Mouse (Mus musculus) CH12.LX (cell line): ENCODE data around the gene C3. TPM values are rescaled to one million over a fixed set of nuclear protein-coding genes. Genes with fewer than 3 reads are reported as not detected.

Experiments
- DNase-seq: peaks from one replicate; pipeline ENCODE4 v3.0.0-alpha.2; 2013; ENCODE audit errors: extremely low read depth
- H3K27ac ChIP-seq: 2 replicates; pipeline ENCODE4 v1.5.1; 2012; ENCODE audit warnings: low read depth, mild to moderate bottlenecking, control low read depth, moderate library complexity; ENCODE audit not compliant: insufficient read depth
- H3K27me3 ChIP-seq: replicated peaks from 2 replicates; pipeline ENCODE3; 2012; ENCODE audit warnings: inconsistent platforms
- H3K36me3 ChIP-seq, 2 experiments: replicated peaks in 1 of 2; 2 replicates each; pipeline versions ENCODE3 to v1.6.1; 2012; ENCODE audit warnings: inconsistent platforms in 1 of 2, low read length in 1 of 2, mild to moderate bottlenecking in 1 of 2, mixed read lengths in 1 of 2, moderate library complexity in 1 of 2; ENCODE audit not compliant: control insufficient read depth in 1 of 2, insufficient read depth in 1 of 2
- H3K4me1 ChIP-seq, 2 experiments: 2 replicates each; pipeline ENCODE4 v1.6.1; 2012; ENCODE audit warnings: inconsistent platforms in 1 of 2, moderate library complexity in 1 of 2; ENCODE audit not compliant: insufficient read depth in 2 of 2, control insufficient read depth in 1 of 2
- H3K4me2 ChIP-seq: 2 replicates; pipeline ENCODE4 v1.6.1; 2012; ENCODE audit warnings: low read depth, mild to moderate bottlenecking, control low read depth; ENCODE audit not compliant: poor library complexity, insufficient read depth, severe bottlenecking
- H3K4me3 ChIP-seq, 3 experiments: fragments of 150-350 bp in 1 of 3; sonication (generic) in 1 of 3; replicated peaks in 1 of 3; 2 replicates each; pipeline versions ENCODE3 to v1.5.1; 2011 to 2012; ENCODE audit warnings: low read depth in 2 of 3, low read length in 2 of 3, mild to moderate bottlenecking in 2 of 3, moderate library complexity in 2 of 3, control low read depth in 1 of 3, improper control_type of control experiment in 1 of 3, inconsistent platforms in 1 of 3, mixed read lengths in 1 of 3; ENCODE audit not compliant: poor library complexity in 1 of 3
- H3K79me2 ChIP-seq: replicated peaks from 2 replicates; pipeline ENCODE4 v1.6.1; 2012; ENCODE audit warnings: mild to moderate bottlenecking, moderate library complexity; ENCODE audit not compliant: control insufficient read depth, poor library complexity, insufficient read depth, severe bottlenecking; ENCODE audit errors: extremely low read depth
- H3K9ac ChIP-seq: 2 replicates; pipeline ENCODE4 v1.6.1; 2012; ENCODE audit warnings: low read depth, mild to moderate bottlenecking, control low read depth, moderate library complexity; ENCODE audit not compliant: insufficient read depth
- H3K9me3 ChIP-seq: replicated peaks from 2 replicates; pipeline ENCODE3; 2012; ENCODE audit warnings: low read length, inconsistent platforms, mixed read lengths
- CHD1 ChIP-seq: IDR thresholded peaks from 2 replicates; pipeline ENCODE4 v1.6.1; 2012; ENCODE audit warnings: low read depth, low read length, improper control_type of control experiment, inconsistent platforms
- CHD2 ChIP-seq: IDR thresholded peaks from 2 replicates; pipeline ENCODE4 v1.6.1; 2011; ENCODE audit warnings: low read length, improper control_type of control experiment
- E2F4 ChIP-seq: IDR thresholded peaks from 2 replicates; pipeline ENCODE4 v1.6.1; 2011; ENCODE audit warnings: low read depth, low read length, improper control_type of control experiment; ENCODE audit not compliant: insufficient replicate concordance
- ETS1 ChIP-seq: conservative IDR thresholded peaks from 2 replicates; pipeline ENCODE4 v1.6.1; 2012; ENCODE audit warnings: low read depth, mild to moderate bottlenecking, inconsistent platforms, low read length, improper control_type of control experiment, moderate library complexity
- IRF4 ChIP-seq: IDR thresholded peaks from 2 replicates; pipeline ENCODE4 v1.6.1; 2014; ENCODE audit warnings: low read depth, mild to moderate bottlenecking, inconsistent platforms, low read length, improper control_type of control experiment
- JUND ChIP-seq: conservative IDR thresholded peaks from 2 replicates; pipeline ENCODE4 v1.6.1; 2011; ENCODE audit warnings: low read depth, low read length, improper control_type of control experiment
- MAFK ChIP-seq: IDR thresholded peaks from 2 replicates; pipeline ENCODE4 v1.6.1; 2011; ENCODE audit warnings: low read length, improper control_type of control experiment; ENCODE audit not compliant: insufficient replicate concordance
- MAZ ChIP-seq: IDR thresholded peaks from 2 replicates; pipeline ENCODE4 v1.6.1; 2012; ENCODE audit warnings: low read depth, mild to moderate bottlenecking, inconsistent platforms, low read length, improper control_type of control experiment, moderate library complexity
- MEF2A ChIP-seq: IDR thresholded peaks from 2 replicates; pipeline ENCODE4 v1.6.1; 2014; ENCODE audit warnings: low read depth, mild to moderate bottlenecking, inconsistent platforms, low read length, improper control_type of control experiment, borderline replicate concordance
- PAX5 ChIP-seq: IDR thresholded peaks from 2 replicates; pipeline ENCODE4 v1.6.1; 2012; ENCODE audit warnings: low read length, inconsistent platforms, mixed read lengths
- RAD21 ChIP-seq: IDR thresholded peaks from 2 replicates; pipeline ENCODE4 v1.6.1; 2011; ENCODE audit warnings: low read depth, mild to moderate bottlenecking, low read length, improper control_type of control experiment, moderate library complexity
- SMC3 ChIP-seq: IDR thresholded peaks from 2 replicates; pipeline ENCODE4 v1.6.1; 2011; ENCODE audit warnings: low read depth, low read length, improper control_type of control experiment
- TBP ChIP-seq: conservative IDR thresholded peaks from 2 replicates; pipeline ENCODE4 v1.6.1; 2011; ENCODE audit warnings: low read depth, low read length, improper control_type of control experiment
- TCF12 ChIP-seq: IDR thresholded peaks from 2 replicates; pipeline ENCODE4 v1.6.1; 2014; ENCODE audit warnings: low read depth, mild to moderate bottlenecking, inconsistent platforms, low read length, improper control_type of control experiment
- UBTF ChIP-seq: IDR thresholded peaks from 2 replicates; pipeline ENCODE4 v1.6.1; 2012; ENCODE audit warnings: low read depth, mild to moderate bottlenecking, inconsistent platforms, low read length, improper control_type of control experiment, moderate library complexity
- USF2 ChIP-seq: conservative IDR thresholded peaks from 2 replicates; pipeline ENCODE4 v1.6.1; 2011; ENCODE audit warnings: low read depth, low read length, improper control_type of control experiment
- ZKSCAN1 ChIP-seq: IDR thresholded peaks from 2 replicates; pipeline ENCODE4 v1.6.1; 2012; ENCODE audit warnings: low read depth, inconsistent platforms, low read length, improper control_type of control experiment, borderline replicate concordance
- ZMIZ1 ChIP-seq: IDR thresholded peaks from 2 replicates; pipeline ENCODE4 v1.6.1; 2012; ENCODE audit warnings: low read depth, mild to moderate bottlenecking, inconsistent platforms, low read length, improper control_type of control experiment
- ZNF384 ChIP-seq: IDR thresholded peaks from 2 replicates; pipeline ENCODE4 v1.6.1; 2012; ENCODE audit warnings: low read depth, low read length, improper control_type of control experiment, inconsistent platforms
- dilution Hi-C: fragments of 300-500 bp; cut with MboI; formaldehyde crosslinking; loops from 2 replicates; pipeline ENCODE4 v1.14.3; 2020; ENCODE audit warnings: low sequenced_read_pairs; ENCODE audit not compliant: extremely low pct_unique_long_range_greater_than_20kb, extremely low pct_ligation_motif_present
- in situ Hi-C: fragments of 300-500 bp; cut with MboI; formaldehyde crosslinking; loops from 3 replicates; pipeline ENCODE4 v1.14.3; 2019; ENCODE audit warnings: low sequenced_read_pairs, low pct_ligation_motif_present, low pct_unique_long_range_greater_than_20kb, mixed read lengths
- polyA plus RNA-seq: library from polyadenylated mRNA; unstranded; fragments of >175 nt; gene quantifications from 2 replicates; pipeline ENCODE4 v1.2.1, GENCODE M21; 2012; ENCODE audit warnings: low read depth; ENCODE audit not compliant: insufficient read length
- total RNA-seq, 2 experiments: library from RNA; depleted of rRNA; stranded (reverse); fragments of 300-350 nt in 1 of 2; fragments of >200 nt in 1 of 2; gene quantifications; 2 replicates each; pipeline ENCODE4 v1.2.3; 2012 to 2014

Gene C3
- total and polyA plus RNA-seq, 3 experiments = 1.2 to 5.4 (median 3.9) TPM

- DNase-seq = no peak
- in situ Hi-C loops (no loop called here), dilution Hi-C loops (no loop called here)
- peaks cover 28 to 37% of the 10 kb centered on the region in 2 experiments for H3K36me3 ChIP-seq
- no peaks in the 10 kb centered on the region for H3K79me2 ChIP-seq
- H3K4me1 ChIP-seq = peaks cover 3 to 15% of the 10 kb centered on the region in 2 experiments; a peak in 3 of 4 replicates
- no peak overlapping the region for H3K4me3 ChIP-seq
- H3K9me3 ChIP-seq = no peaks in the 10 kb centered on the region
- H3K27ac ChIP-seq = no peak overlapping the region
- no peaks in the 10 kb centered on the region for H3K27me3 ChIP-seq
- TF ChIP-seq JUND (no peak), MAZ (no peak)
- no peak overlapping the region for H3K4me2 ChIP-seq
- no peak overlapping the region for H3K9ac ChIP-seq
Observed at GRCm38 (mm10) chr17:57232200-57232599, 4.3 kb upstream of the C3 start.

- Histone ChIP-seq H3K9me3 (no peaks in the 10 kb centered on the region), H3K27me3 (no peaks in the 10 kb centered on the region), H3K36me3 (peaks cover 20 to 29% of the 10 kb centered on the region in 2 experiments), H3K4me1 (peaks cover 3 to 13% of the 10 kb centered on the region in 2 experiments; a peak in 3 of 4 replicates), H3K27ac (no peak overlapping the region), H3K9ac (no peak overlapping the region), H3K79me2 (no peaks in the 10 kb centered on the region), H3K4me3 (no peak overlapping the region), H3K4me2 (no peak overlapping the region)
- dilution Hi-C loops = no loop called here
- no peak for DNase-seq
- in situ Hi-C loops = no loop called here
- TF ChIP-seq E2F4 (no peak), TBP (no peak), USF2 (no peak), ETS1 (no peak), UBTF (no peak), TCF12 (no peak), IRF4 (no peak), PAX5 (no peak), ZKSCAN1 (no peak), JUND (no peak), ZNF384 (no peak), CHD2 (no peak), SMC3 (no peak), RAD21 (no peak), ZMIZ1 (no peak), MEF2A (no peak), MAFK (no peak), CHD1 (no peak)
Observed at GRCm38 (mm10) chr17:57231321-57231771, 3.4 kb upstream of the C3 start.
